Mouse (Mus musculus): Measurements from ENCODE around the gene Srgap2. TPM values are rescaled to one million over a fixed set of nuclear protein-coding genes. Genes with fewer than 3 reads are reported as not detected.
"Not testable (repeated sequence)": the region's sequence is repeated elsewhere in the genome, so short reads cannot be mapped to it uniquely, and the experiment has no call there.

Srgap2 gene
- total RNA-seq, 2 experiments from 2014 or later: 71.6 to 92.4 TPM

- DNase-seq (ENCODE audit: extremely low spot score in 1 of 2, low spot score in 1 of 2): no peak
These were observed 177.1 kb downstream of the Srgap2 start for GRCm38 (mm10) chr1:131349993-131350510.

- no peak for DNase-seq (ENCODE audit: extremely low spot score in 1 of 2, low spot score in 1 of 2)
These were observed 179.4 kb downstream of the Srgap2 start for GRCm38 (mm10) chr1:131347708-131348107.

DNA sequence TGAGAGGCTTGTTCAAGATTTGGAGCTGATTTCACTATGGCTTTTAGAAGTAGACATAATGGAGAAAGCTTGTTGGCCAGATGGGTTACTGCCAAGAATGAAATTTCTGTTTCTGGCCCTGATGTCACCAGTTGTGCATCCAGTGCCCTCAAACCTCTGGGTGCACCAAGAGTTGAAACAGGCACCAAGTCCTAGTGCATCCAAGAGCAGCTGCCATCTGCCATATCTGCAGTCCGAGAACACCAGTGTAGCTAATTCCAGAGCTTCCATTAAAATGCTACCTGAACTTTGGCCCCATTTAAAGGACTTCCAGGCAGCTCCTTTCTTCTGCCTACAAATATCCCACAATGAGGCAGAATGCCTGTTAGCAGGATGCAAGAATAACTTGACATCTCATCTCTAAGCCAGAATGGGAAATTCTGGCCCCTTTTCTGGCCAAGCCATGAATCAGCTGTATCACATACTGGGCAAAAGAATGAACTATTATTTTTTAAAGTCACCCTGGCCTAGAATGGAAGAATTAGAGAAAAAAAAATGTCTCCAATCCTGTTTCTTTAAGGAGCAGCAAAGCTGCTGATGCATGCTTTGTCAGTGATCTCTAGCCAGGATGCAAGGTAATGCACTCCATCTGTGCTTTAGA lies 180.1 kb downstream of the Srgap2 start:
- DNase-seq (ENCODE audit: extremely low spot score in 1 of 2, low spot score in 1 of 2): no peak

DNA sequence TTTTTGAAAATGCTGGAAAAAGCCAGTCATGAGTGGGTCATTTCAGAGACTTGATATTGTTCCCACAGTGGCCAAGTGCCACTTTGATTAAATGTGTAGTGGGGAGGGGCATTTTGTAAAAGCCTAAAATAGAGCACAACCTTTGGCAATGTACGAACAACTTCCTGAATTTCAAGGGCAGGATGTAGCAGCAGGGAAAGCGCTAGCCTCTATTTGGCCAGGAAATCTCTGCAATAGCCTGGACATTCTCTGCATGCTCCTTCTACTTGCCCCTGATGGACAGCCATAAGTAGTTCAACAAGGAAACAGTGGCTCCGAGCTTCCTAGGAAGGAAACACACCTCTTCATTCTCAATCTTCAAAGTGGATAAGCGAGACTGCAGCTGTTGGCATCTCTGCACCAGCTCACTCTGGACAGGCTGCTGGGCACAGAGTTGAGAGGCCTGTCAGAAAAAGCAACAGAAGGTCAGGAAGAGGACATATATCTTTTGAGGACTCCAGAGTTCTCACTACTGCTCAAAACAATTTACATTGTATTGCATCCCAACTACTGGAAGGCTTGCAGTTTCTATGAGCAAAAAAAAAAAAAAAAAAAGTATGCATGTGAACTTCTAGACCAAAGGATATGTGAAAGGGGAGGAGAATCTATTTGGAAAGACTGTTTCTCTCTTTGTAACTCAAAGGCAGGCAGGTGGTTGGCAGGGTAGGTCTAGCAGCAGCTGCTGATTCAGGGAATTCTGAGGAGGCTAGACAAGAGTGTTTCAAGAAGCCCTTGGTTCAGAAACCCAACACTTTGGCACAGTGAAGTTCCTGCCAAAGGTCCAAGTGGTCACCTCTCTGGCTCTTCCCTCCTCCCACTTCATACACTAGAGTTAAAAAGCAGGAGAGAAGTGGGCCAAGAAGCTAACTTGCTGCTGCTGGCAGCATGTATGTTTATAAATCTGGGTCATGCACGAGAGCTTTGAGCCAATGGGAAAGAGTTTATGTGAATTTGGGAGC lies 181.4 kb downstream of the Srgap2 start:
- no peak for DNase-seq (ENCODE audit: extremely low spot score in 1 of 2, low spot score in 1 of 2)

DNA sequence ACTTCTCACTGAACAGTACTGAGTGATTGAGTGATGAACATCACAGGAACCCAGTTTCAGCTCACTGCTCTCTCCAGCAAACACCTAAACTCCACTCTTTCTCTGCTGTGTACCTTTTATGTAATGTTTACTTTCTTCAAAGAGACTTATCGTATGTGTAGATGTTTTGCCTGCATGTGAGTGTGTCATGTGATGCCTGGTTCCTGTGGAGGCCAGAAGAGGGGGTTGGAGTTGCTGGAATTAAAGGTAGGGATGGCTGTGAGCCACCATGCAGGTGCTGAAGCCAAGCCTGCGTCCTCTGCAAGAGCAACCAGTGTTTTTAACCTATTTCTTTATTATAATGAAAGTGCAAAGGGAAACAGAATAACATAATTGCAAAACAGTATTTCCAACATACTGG lies 182.5 kb downstream of the Srgap2 start:
- no peak for DNase-seq (ENCODE audit: extremely low spot score in 1 of 2, low spot score in 1 of 2)

GRCm38 (mm10) chr1:131336017-131336416 lies 191.1 kb downstream of the Srgap2 start:
- DNase-seq (ENCODE audit: extremely low spot score in 1 of 2, low spot score in 1 of 2): no peak

GRCm38 (mm10) chr1:131335604-131336003 lies 191.5 kb downstream of the Srgap2 start:
- DNase-seq (ENCODE audit: extremely low spot score in 1 of 2, low spot score in 1 of 2): no peak

DNA sequence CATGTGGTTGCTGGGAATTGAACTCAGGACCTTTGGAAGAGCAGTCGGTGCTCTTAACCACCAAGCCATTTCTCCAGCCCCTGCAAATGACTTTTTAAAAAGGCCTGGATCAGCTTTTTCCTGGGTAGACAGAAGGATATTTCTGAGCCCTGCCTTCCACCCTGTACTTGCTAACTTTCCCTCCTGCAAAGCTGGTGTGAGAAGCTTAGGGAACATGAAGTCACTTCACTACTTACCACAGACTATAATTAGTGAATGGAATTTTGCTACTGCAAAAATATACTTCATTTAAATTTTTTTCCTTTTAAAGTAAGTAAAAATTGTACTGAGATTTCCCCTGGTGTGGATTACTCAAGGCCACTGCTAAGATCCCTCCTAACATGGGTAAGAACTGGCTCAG lies 196.0 kb downstream of the Srgap2 start:
- no peak for DNase-seq (ENCODE audit: extremely low spot score in 1 of 2, low spot score in 1 of 2)

- not testable (repeated sequence) for DNase-seq (ENCODE audit: extremely low spot score in 1 of 2, low spot score in 1 of 2)
These were observed 198.1 kb downstream of the Srgap2 start for GRCm38 (mm10) chr1:131329093-131329492.

DNA sequence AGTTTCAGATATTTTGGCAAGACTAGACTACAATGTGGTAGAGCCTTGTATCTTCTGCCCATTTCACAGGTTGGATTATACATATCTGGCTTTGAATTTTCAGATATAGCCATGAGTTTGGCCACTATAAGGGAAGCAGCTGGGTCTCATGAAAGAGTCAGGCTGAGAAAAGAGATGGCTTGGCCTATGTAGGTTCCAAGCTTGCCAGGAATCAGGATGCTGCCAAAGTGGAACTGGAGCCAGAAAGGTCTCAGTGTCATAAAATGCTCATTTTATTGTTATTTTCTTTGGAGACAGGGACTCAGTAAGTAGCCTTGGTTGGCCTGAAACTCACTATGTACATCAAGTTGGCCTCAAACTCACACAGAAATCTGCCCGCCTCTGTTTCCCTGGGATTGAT lies 200.0 kb downstream of the Srgap2 start:
- no peak for DNase-seq (ENCODE audit: extremely low spot score in 1 of 2, low spot score in 1 of 2)

GRCm38 (mm10) chr1:131324816-131325463 lies 202.2 kb downstream of the Srgap2 start:
- DNase-seq (ENCODE audit: extremely low spot score in 1 of 2, low spot score in 1 of 2): no peak

GRCm38 (mm10) chr1:131319598-131320330 lies 207.4 kb downstream of the Srgap2 start:
- DNase-seq (ENCODE audit: extremely low spot score in 1 of 2, low spot score in 1 of 2): no peak

GRCm38 (mm10) chr1:131318397-131318796 lies 208.8 kb downstream of the Srgap2 start:
- DNase-seq (ENCODE audit: extremely low spot score in 1 of 2, low spot score in 1 of 2): no peak

DNA sequence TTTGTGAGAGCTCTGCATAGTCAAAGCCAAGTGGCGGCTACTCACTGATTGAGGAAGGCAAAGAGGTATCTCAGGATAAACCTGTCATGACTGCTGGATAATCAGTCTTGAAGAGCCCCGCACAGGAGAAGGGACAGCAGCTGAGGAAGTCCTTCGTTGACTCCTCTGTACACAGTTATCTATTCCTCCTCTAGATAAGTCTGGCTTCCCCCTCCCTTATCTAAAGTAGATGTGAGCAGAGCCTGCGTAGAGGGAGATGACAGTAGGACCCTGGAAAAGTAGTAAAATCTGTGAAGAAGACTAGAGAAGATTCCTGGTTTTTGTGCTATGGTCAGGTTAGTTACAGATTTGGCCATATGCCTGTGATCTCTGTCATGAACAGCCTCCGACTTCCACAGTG lies 209.5 kb downstream of the Srgap2 start:
- no peak for DNase-seq (ENCODE audit: extremely low spot score in 1 of 2, low spot score in 1 of 2)

DNA sequence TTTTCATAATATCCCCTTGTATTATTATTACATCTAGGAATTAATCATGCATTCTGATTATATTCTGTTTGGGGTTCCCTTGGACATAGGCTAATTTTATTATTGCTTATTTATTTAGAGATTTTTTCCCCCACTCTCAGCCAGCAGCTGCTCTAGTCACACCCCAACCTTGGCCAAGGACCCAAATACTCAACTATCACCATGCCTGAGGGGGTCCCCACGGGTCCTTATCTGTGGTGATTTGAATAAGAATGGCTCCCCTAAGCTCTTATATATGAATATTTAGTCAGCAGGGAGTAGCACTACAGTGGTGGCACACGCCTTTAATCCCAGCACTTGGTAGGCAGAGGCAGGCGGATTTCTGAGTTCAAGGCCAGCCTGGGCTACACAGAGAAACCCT lies 215.9 kb downstream of the Srgap2 start:
- no peak for DNase-seq (ENCODE audit: extremely low spot score in 1 of 2, low spot score in 1 of 2)

DNA sequence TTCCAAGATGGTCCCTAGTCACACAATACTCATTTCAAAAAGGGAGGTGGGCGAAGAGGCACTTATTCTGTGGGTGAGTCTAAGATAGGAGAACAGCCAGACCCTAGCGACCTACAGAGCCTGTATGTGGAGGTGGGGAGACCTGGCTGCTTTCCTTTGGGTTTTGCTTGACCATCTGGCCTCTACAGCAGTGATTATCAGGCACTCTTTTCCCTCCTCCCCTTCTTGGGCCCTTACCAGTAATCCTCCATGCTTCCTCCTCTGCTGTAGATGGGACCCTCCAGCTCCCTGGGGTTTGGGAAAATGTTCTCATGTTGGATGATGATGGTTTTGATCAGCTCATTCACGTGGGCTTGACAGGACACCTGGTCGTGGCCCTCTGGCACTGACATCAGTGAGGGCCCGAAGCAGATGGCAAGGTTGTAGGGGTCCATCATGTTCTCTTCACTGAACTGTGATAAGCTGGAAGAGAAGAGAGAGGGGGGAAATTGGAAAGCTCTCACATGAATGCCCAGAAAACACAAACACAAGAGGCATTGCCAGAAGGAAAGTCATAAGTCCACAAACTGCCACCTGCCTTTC lies 216.8 kb downstream of the Srgap2 start:
- no peak for DNase-seq (ENCODE audit: extremely low spot score in 1 of 2, low spot score in 1 of 2)

- DNase-seq (ENCODE audit: extremely low spot score in 1 of 2, low spot score in 1 of 2): no peak
These were observed 226.4 kb downstream of the Srgap2 start for GRCm38 (mm10) chr1:131300750-131301149.

- DNase-seq (ENCODE audit: extremely low spot score in 1 of 2, low spot score in 1 of 2): no peak
These were observed 227.4 kb downstream of the Srgap2 start for GRCm38 (mm10) chr1:131299788-131300187.

- no peak for DNase-seq (ENCODE audit: extremely low spot score in 1 of 2, low spot score in 1 of 2)
These were observed 227.9 kb downstream of the Srgap2 start for GRCm38 (mm10) chr1:131299240-131299639.

DNA sequence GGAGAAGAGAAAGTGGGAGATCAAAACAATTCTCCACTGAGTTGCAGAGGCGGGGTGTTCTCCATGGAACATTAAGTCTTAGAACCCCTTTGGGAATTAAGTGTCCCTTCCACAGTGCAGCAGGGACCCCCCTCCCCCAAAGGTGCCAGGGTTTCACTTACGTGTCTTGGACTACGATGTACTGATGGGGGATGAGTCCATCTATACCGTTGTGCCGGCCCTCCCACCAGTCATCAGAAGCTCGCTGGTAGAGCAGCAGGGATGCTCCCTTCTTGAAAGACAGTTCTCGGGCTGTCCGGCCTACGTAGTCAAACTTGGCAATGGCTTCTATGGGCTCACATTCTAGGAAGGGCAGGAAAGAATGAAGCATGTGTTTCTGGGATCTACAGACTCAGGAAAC lies 229.0 kb downstream of the Srgap2 start:
- no peak for DNase-seq (ENCODE audit: extremely low spot score in 1 of 2, low spot score in 1 of 2)

All from layer of hippocampus, postnatal 25 days (tissue).